9 mouse cellular contexts compared by ENCODE assay signal in genomic region chr3:127749981-127750562, GRCm38 (mm10). TPM values are rescaled to one million over a fixed set of nuclear protein-coding genes. Genes with fewer than 3 reads are reported as not detected.
A peak's percentile ranks its signal among the peaks of the same experiment; 100 is the strongest.
DNase-seq lines count a peak whose midpoint lies in the region; ATAC-seq and TF ChIP-seq lines count a peak whose summit lies in the region.
"Had no signal": no experiment of that assay in that cellular context is flagged by ENCODE, and none has a peak within 500 bp of the region (broad histone marks: within the 10 kb centered on the region; RNA-seq: fewer than 3 reads in every experiment).

No protein-coding gene starts in this region.

- intact Hi-C loops in heart, postnatal 10 days (cut with DNase I) = no loop called here

- no peaks in the 10 kb centered on the region for H3K9me3 ChIP-seq in heart, embryonic 13.5 days
- no peaks in the 10 kb centered on the region for H3K9me3 ChIP-seq in hindbrain, embryonic 13.5 days
- H3K9me3 ChIP-seq in midbrain, postnatal 0 days (ENCODE audit: low read length) = no peaks in the 10 kb centered on the region

- 21% methylated on average over 12 of the region's 12 CpGs for WGBS in heart, embryonic 13.5 days
- WGBS in hindbrain, embryonic 13.5 days = 5% methylated on average over 12 of the region's 12 CpGs
- 5% methylated on average over 12 of the region's 12 CpGs for WGBS in midbrain, postnatal 0 days

- TF ChIP-seq CTCF in midbrain, postnatal 0 days (IDR thresholded peaks at IDR 0.05) = no peak

- ATAC-seq in heart, embryonic 13.5 days (ENCODE audit: extremely low read depth, insufficient number of reproducible peaks, low FRiP score, low TSS enrichment) = no peak
- peak; percentile 27; the same call in 1 of the 2 replicates for ATAC-seq in hindbrain, embryonic 13.5 days (ENCODE audit: low FRiP score)
- ATAC-seq in midbrain, postnatal 0 days (ENCODE audit: low FRiP score) = peak; percentile 50; the same call in 1 of the 2 replicates

- H3K4me2 ChIP-seq in heart, embryonic 13.5 days = peak overlapping the region; percentile 57
- peak overlapping the region; percentile 51 for H3K4me2 ChIP-seq in hindbrain, embryonic 13.5 days
- H3K4me2 ChIP-seq in midbrain, postnatal 0 days (ENCODE audit: low read depth, low read length, poor library complexity, severe bottlenecking) = peak overlapping the region; percentile 51

- H3K9ac ChIP-seq in heart, embryonic 13.5 days = no peak overlapping the region
- H3K9ac ChIP-seq in hindbrain, embryonic 13.5 days = peak overlapping the region; percentile 60
- H3K9ac ChIP-seq in midbrain, postnatal 0 days (replicated peaks; ENCODE audit: low read length, poor library complexity, severe bottlenecking) = no peak overlapping the region

- no peak for DNase-seq in heart, postnatal 10 days
- DNase-seq in embryo, embryonic 9.5 days (ENCODE audit: extremely low spot score) = peak; percentile 25
- DNase-seq in midbrain, postnatal 0 days (ENCODE audit: low spot score) = peak; percentile 39
- no peak for DNase-seq in cerebellum, adult 18-20 months
- no peak for DNase-seq in frontal cortex, postnatal 36 days (ENCODE audit: low spot score in 2 of 2)
- DNase-seq in lung, postnatal 10 days = no peak
- DNase-seq: lung, postnatal 4 days had no signal

- peak overlapping the region; percentile 26; the same call in 1 of the 2 replicates for H3K4me3 ChIP-seq in heart, embryonic 13.5 days
- H3K4me3 ChIP-seq in hindbrain, embryonic 13.5 days = no peak overlapping the region
- H3K4me3 ChIP-seq in midbrain, postnatal 0 days (ENCODE audit: low read depth, low read length) = no peak overlapping the region; the same call in 1 of the 2 replicates

- peaks cover 12% of the 10 kb centered on the region for H3K4me1 ChIP-seq in heart, embryonic 13.5 days
- peaks cover 39% of the 10 kb centered on the region for H3K4me1 ChIP-seq in hindbrain, embryonic 13.5 days (replicated peaks)
- H3K4me1 ChIP-seq in midbrain, postnatal 0 days (ENCODE audit: insufficient read depth, low read length) = peaks cover 8% of the 10 kb centered on the region; the same call in 1 of the 2 replicates

- peaks cover 87% of the 10 kb centered on the region for H3K27me3 ChIP-seq in heart, embryonic 13.5 days (replicated peaks)
- H3K27me3 ChIP-seq in hindbrain, embryonic 13.5 days = peaks cover 45% of the 10 kb centered on the region
- H3K27me3 ChIP-seq in midbrain, postnatal 0 days (ENCODE audit: insufficient read depth, low read length) = peaks cover 16% of the 10 kb centered on the region

- H3K36me3 ChIP-seq in heart, embryonic 13.5 days = no peaks in the 10 kb centered on the region
- no peaks in the 10 kb centered on the region for H3K36me3 ChIP-seq in hindbrain, embryonic 13.5 days
- H3K36me3 ChIP-seq in midbrain, postnatal 0 days (ENCODE audit: insufficient read depth, low read length) = no peaks in the 10 kb centered on the region

- H3K27ac ChIP-seq in heart, embryonic 13.5 days (replicated peaks) = no peak overlapping the region
- no peak overlapping the region for H3K27ac ChIP-seq in hindbrain, embryonic 13.5 days
- H3K27ac ChIP-seq in midbrain, postnatal 0 days (ENCODE audit: low read depth, low read length) = no peak overlapping the region

RNA-seq across cellular contexts. Expression of gene Alpk1, which starts 30.3 kb away (rescaled TPM):
- polyA plus RNA-seq in heart, embryonic 13.5 days (2015; fragmentation: Nextera tagmentation; extraction: Ambion mirVana) = 1.0 and 1.2 TPM in 2 replicates
- total RNA-seq in heart, postnatal 10 days (2021) = 1 to 10 TPM; 5.1 to 5.5 TPM
- 0.79 and 1.3 TPM in 2 replicates for polyA plus RNA-seq in hindbrain, embryonic 13.5 days (2015; fragmentation: Nextera tagmentation; extraction: Ambion mirVana)
- total RNA-seq in midbrain, postnatal 0 days (2014; rRNA removed) = 0.60 and 0.99 TPM in 2 replicates
- polyA plus RNA-seq in midbrain, postnatal 0 days (2015; fragmentation: Nextera tagmentation; extraction: Ambion mirVana) = 0.20 and 0.25 TPM in 2 replicates

RNA-seq across cellular contexts. Expression of gene Tifa, which starts 39.5 kb away (rescaled TPM):
- 3.0 and 3.3 TPM in 2 replicates for polyA plus RNA-seq in heart, embryonic 13.5 days (2015; fragmentation: Nextera tagmentation; extraction: Ambion mirVana)
- total RNA-seq in heart, postnatal 10 days (2021) = 1 to 10 TPM; 3.1 to 3.5 TPM
- 3.5 and 4.7 TPM in 2 replicates for polyA plus RNA-seq in hindbrain, embryonic 13.5 days (2015; fragmentation: Nextera tagmentation; extraction: Ambion mirVana)
- 1.4 and 2.6 TPM in 2 replicates for total RNA-seq in midbrain, postnatal 0 days (2014; rRNA removed)
- 2.6 and 2.9 TPM in 2 replicates for polyA plus RNA-seq in midbrain, postnatal 0 days (2015; fragmentation: Nextera tagmentation; extraction: Ambion mirVana)

Comparison
In these comparisons a context has a peak if more than half of its experiments do, and no peak if none do; other contexts are left out.
1. DNase-seq: peak in embryo, embryonic 9.5 days (single experiment) and midbrain, postnatal 0 days (single experiment); none in heart, postnatal 10 days (0 of 2), cerebellum, adult 18-20 months (0 of 2), frontal cortex, postnatal 36 days (0 of 2) and lung, postnatal 10 days (single experiment).
2. Peak in every context shown above with its lines, with median percentiles within 50 percentile points of each other: H3K4me2 ChIP-seq.